Mouse (Mus musculus) CH12.LX (cell line): ENCODE measurements around the gene Hpca.

ENCODE experiments used
- CHD2 ChIP-seq: IDR thresholded peaks from 2 replicates; pipeline ENCODE4 v1.6.1; 2011; ENCODE audit warnings: low read length, improper control_type of control experiment
- CTCF ChIP-seq, 2 experiments: IDR thresholded peaks in 1 of 2; conservative IDR thresholded peaks in 1 of 2; 2 replicates each; pipeline ENCODE4 v1.5.1; 2011 to 2012; ENCODE audit warnings: low read depth in 2 of 2, low read length in 2 of 2, improper control_type of control experiment in 1 of 2, inconsistent platforms in 1 of 2, mild to moderate bottlenecking in 1 of 2, moderate library complexity in 1 of 2
- EP300 ChIP-seq: IDR thresholded peaks from 2 replicates; pipeline ENCODE4 v1.6.1; 2011; ENCODE audit warnings: low read length, improper control_type of control experiment
- GABPA ChIP-seq: IDR thresholded peaks from 2 replicates; pipeline ENCODE4 v1.6.1; 2012; ENCODE audit warnings: low read depth, low read length, improper control_type of control experiment, inconsistent platforms; ENCODE audit not compliant: insufficient replicate concordance
- HCFC1 ChIP-seq: IDR thresholded peaks from 2 replicates; pipeline ENCODE4 v1.6.1; 2012; ENCODE audit warnings: low read depth, mild to moderate bottlenecking, inconsistent platforms, low read length, improper control_type of control experiment
- JUN ChIP-seq: IDR thresholded peaks from 2 replicates; pipeline ENCODE4 v1.6.1; 2011; ENCODE audit warnings: low read depth, mild to moderate bottlenecking, low read length, improper control_type of control experiment, moderate library complexity; ENCODE audit not compliant: insufficient read depth
- JUND ChIP-seq: conservative IDR thresholded peaks from 2 replicates; pipeline ENCODE4 v1.6.1; 2011; ENCODE audit warnings: low read depth, low read length, improper control_type of control experiment
- MAX ChIP-seq: IDR thresholded peaks from 2 replicates; pipeline ENCODE4 v1.6.1; 2011; ENCODE audit warnings: low read length, improper control_type of control experiment
- MAZ ChIP-seq: IDR thresholded peaks from 2 replicates; pipeline ENCODE4 v1.6.1; 2012; ENCODE audit warnings: low read depth, mild to moderate bottlenecking, inconsistent platforms, low read length, improper control_type of control experiment, moderate library complexity
- POLR2A ChIP-seq: IDR thresholded peaks from 2 replicates; pipeline ENCODE4 v1.6.1; 2011; ENCODE audit warnings: low read depth, mild to moderate bottlenecking, improper control_type of control experiment, low read length
- POLR2AphosphoS2 ChIP-seq: IDR thresholded peaks from 2 replicates; pipeline ENCODE4 v1.6.1; 2011; ENCODE audit warnings: low read depth, low read length, improper control_type of control experiment
- RAD21 ChIP-seq: IDR thresholded peaks from 2 replicates; pipeline ENCODE4 v1.6.1; 2011; ENCODE audit warnings: low read depth, mild to moderate bottlenecking, low read length, improper control_type of control experiment, moderate library complexity

DNA sequence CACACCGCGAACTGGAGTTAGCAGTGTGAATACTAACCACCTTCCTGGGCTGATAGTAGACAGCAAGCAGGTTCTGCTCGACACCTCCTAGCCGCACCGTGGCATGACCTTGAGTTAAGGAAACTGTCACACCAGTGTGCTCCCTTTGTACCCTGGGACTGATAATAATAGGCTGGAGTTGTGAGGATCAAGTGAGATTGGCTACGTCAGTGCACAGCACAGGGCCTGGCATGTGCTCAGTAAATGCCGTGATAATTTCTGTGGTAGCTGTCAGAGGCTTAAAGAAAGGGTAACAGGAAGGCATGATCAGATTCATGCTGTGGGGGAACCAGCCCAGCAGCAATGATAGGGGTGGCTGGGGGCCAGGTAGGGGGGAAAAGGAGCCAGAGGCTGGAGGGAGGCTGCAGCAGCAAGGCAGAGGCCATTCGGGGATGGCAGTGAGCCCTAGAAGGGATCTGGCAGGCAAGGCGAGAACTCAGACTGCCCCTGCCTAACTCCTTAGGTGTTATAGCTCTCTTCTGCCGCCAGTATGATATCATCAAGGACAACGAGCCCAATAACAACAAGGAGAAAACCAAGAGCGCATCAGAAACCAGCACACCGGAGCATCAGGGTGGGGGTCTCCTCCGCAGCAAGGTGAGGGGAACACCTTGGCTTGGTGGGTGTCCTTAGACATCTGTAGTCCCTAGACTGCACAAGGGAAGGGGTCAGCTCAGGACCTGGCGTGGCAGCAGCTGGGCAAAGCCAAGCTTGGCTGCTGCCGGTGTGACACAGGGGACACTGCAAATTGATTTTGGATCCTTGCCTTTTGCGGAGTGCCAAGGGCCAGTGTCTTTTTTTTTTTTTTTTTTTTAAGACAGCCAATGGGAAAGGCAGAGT, 20.0 kb upstream of the Hpca start:
- no peak for TF ChIP-seq POLR2AphosphoS2
- no peak for TF ChIP-seq JUND
- TF ChIP-seq POLR2A = no peak
- no peak for TF ChIP-seq CTCF (conservative IDR thresholded peaks at IDR 0.05 in 1 of 2, IDR thresholded peaks at IDR 0.05 in 1 of 2; ENCODE audit: low read depth in 2 of 2, low read length in 2 of 2)
- no peak for TF ChIP-seq MAX
- no peak for TF ChIP-seq RAD21
- no peak for TF ChIP-seq HCFC1
- no peak for TF ChIP-seq EP300
- TF ChIP-seq JUN = no peak
- TF ChIP-seq GABPA = no peak
- no peak for TF ChIP-seq CHD2
- no peak for TF ChIP-seq MAZ
